Mouse (Mus musculus) midbrain, postnatal 0 days (tissue): Measurements from ENCODE around the gene Fank1. TPM values are rescaled to one million over a fixed set of nuclear protein-coding genes. Genes with fewer than 3 reads are reported as not detected.

Experiments used
- ATAC-seq: fragments of 200-750 bp; cut with Nextera tagmentation; 2 replicates; pipeline ENCODE4 v1.8.0; 2017; ENCODE audit warnings: moderate number of reproducible peaks, mild to moderate bottlenecking, moderate TSS enrichment, moderate library complexity; ENCODE audit not compliant: low FRiP score
- DNase-seq: peaks from one replicate; pipeline ENCODE4 v3.0.0-alpha.2; 2015; ENCODE audit warnings: low spot score
- H3K27ac ChIP-seq: fragments of 300-500 bp; sonication (generic); 2 replicates; pipeline ENCODE4 v1.5.1; 2014; ENCODE audit warnings: low read depth, mild to moderate bottlenecking, low read length, mixed read lengths
- H3K27me3 ChIP-seq: fragments of 300-500 bp; sonication (generic); 2 replicates; pipeline ENCODE4 v1.6.1; 2014; ENCODE audit warnings: low read length, control low read depth, mixed read lengths; ENCODE audit not compliant: insufficient read depth
- H3K36me3 ChIP-seq: fragments of 300-500 bp; sonication (generic); 2 replicates; pipeline ENCODE4 v1.6.1; 2014; ENCODE audit warnings: low read length, control low read depth, mixed read lengths; ENCODE audit not compliant: insufficient read depth
- H3K4me1 ChIP-seq: fragments of 300-500 bp; sonication (generic); 2 replicates; pipeline ENCODE4 v1.6.1; 2014; ENCODE audit warnings: mild to moderate bottlenecking, control low read depth, antibody characterized with exemption, low read length, mixed read lengths; ENCODE audit not compliant: insufficient read depth
- H3K4me2 ChIP-seq: fragments of 300-500 bp; sonication (generic); 2 replicates; pipeline ENCODE4 v1.6.1; 2014; ENCODE audit warnings: low read depth, mild to moderate bottlenecking, low read length, mixed read lengths; ENCODE audit not compliant: poor library complexity, severe bottlenecking
- H3K4me3 ChIP-seq: fragments of 300-500 bp; sonication (generic); 2 replicates; pipeline ENCODE4 v1.5.1; 2014; ENCODE audit warnings: low read depth, mild to moderate bottlenecking, low read length, moderate library complexity
- H3K9ac ChIP-seq: fragments of 300-500 bp; sonication (generic); replicated peaks from 2 replicates; pipeline ENCODE4 v1.6.1; 2014; ENCODE audit warnings: mild to moderate bottlenecking, low read length, moderate library complexity, mixed read lengths; ENCODE audit not compliant: poor library complexity, severe bottlenecking
- H3K9me3 ChIP-seq: fragments of 300-500 bp; sonication (generic); 2 replicates; pipeline ENCODE4 v1.6.1; 2016; ENCODE audit warnings: low read length, control low read depth
- CTCF ChIP-seq: IDR thresholded peaks from 2 replicates; pipeline ENCODE4 v1.5.1; 2016; ENCODE audit warnings: antibody characterized with exemption, mild to moderate bottlenecking
- WGBS: fragments of 180-500 bp; shearing (Covaris S2); extraction: QIAGEN DNeasy Blood & Tissue Kit; methylation state at CpG from one replicate; pipeline ENCODE4 v1.1.7; 2014; 5-methylcytosine and 5-hydroxymethylcytosine counted together
- polyA plus RNA-seq: library from polyadenylated mRNA; unstranded; fragments of >200 nt; fragmentation: Nextera tagmentation; extraction: Ambion mirVana; gene quantifications from 2 replicates; pipeline ENCODE4 v1.2.1, GENCODE M21; 2015
- total RNA-seq: library from RNA; depleted of rRNA; stranded (reverse); fragments of >200 nt; gene quantifications from 2 replicates; pipeline ENCODE4 v1.2.3, GENCODE M21; 2014

Fank1 gene
- total and polyA plus RNA-seq, 2 experiments from 2014 or later, result 3.0 to 8.7 TPM

GRCm38 (mm10) chr7:133801823-133802222, 25.2 kb downstream of the Fank1 start:
- no peaks in the 10 kb centered on the region for H3K4me1 ChIP-seq
- no peak for TF ChIP-seq CTCF
- WGBS, result 65% methylated on average over 6 of the region's 6 CpGs
- no peaks in the 10 kb centered on the region for H3K27me3 ChIP-seq
- H3K9me3 ChIP-seq, result no peaks in the 10 kb centered on the region
- H3K36me3 ChIP-seq, result no peaks in the 10 kb centered on the region
- DNase-seq (no peak), ATAC-seq (no peak)
- H3K4me3 ChIP-seq, result no peak overlapping the region
- H3K9ac ChIP-seq, result no peak overlapping the region
- no peak overlapping the region for H3K4me2 ChIP-seq
- no peak overlapping the region for H3K27ac ChIP-seq

DNA sequence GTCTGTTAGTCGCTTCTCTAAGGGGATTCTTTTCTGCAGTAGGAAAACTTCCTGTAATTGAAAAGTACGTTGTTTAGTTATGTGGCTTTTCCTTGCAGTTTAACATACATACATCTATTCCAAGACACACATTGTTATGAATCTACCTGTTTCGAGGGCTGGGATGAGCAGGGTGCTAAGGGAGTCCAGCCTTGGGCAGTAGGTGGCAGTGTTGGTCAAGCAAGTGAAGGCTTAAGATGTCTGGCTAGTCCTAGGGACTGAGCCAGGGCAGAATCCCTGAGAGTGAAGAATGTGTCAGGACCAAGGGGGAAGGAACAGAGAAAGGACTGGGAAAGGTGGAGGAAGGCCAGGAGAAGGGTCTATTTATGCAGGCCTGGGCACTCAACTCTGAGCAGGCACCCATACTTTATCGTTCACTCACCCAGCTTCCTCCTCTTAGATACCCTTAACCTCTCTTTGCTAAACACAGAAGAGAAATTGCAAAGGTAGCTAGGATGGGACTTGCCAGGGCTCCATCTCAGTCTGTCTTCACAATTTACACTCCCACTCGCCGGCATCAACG, 29.0 kb downstream of the Fank1 start:
- ATAC-seq (0 out of 2 replicates have a peak, but pooled peaks have one; percentile 54), DNase-seq (peak; percentile 81)
- Histone ChIP-seq H3K9me3 (no peaks in the 10 kb centered on the region), H3K9ac (no peak overlapping the region), H3K36me3 (no peaks in the 10 kb centered on the region), H3K4me1 (no peaks in the 10 kb centered on the region), H3K4me3 (no peak overlapping the region), H3K27ac (no peak overlapping the region), H3K4me2 (no peak overlapping the region), H3K27me3 (no peaks in the 10 kb centered on the region)
- WGBS, result 57% methylated on average over 7 of the region's 7 CpGs
- peak; percentile 91 for TF ChIP-seq CTCF

DNA sequence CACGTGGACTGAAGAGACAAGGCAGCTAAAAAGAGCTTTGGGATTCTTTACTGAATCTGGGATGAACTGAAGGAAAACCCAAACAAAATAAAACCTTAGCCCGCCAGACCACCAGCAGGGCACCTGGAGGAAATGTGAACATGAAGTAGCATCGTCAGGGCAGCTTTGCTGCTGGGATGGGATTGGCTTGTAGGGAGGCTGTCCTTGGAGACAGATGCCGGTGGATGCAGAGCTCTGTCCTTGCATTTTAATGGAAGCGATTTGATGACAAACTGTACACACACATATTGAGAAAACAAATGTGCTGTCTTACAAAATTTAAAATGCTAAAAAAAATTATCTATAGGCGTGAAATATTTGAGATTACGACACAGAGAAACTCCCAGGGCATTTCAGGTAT, 36.3 kb downstream of the Fank1 start:
- DNase-seq (no peak), ATAC-seq (no peak)
- no peak for TF ChIP-seq CTCF
- Histone ChIP-seq H3K27ac (no peak overlapping the region), H3K4me2 (no peak overlapping the region), H3K36me3 (no peaks in the 10 kb centered on the region), H3K27me3 (no peaks in the 10 kb centered on the region), H3K9me3 (no peaks in the 10 kb centered on the region), H3K4me3 (no peak overlapping the region), H3K4me1 (no peaks in the 10 kb centered on the region), H3K9ac (no peak overlapping the region)
- WGBS, result 57% methylated on average over 7 of the region's 7 CpGs

- DNase-seq, result no peak
- 66% methylated on average over 4 of the region's 4 CpGs for WGBS
Measured at GRCm38 (mm10) chr7:133813331-133813730, 36.7 kb downstream of the Fank1 start.

GRCm38 (mm10) chr7:133823751-133824150, 47.1 kb downstream of the Fank1 start:
- Histone ChIP-seq H3K4me2 (no peak overlapping the region), H3K27me3 (no peaks in the 10 kb centered on the region)
- 87% methylated on average over 6 of the region's 6 CpGs for WGBS

More at GRCm38 (mm10) chr7:133813331-133813730, 36.7 kb downstream of the Fank1 start:
- TF ChIP-seq CTCF, result no peak
- Histone ChIP-seq H3K4me1 (no peaks in the 10 kb centered on the region), H3K27me3 (no peaks in the 10 kb centered on the region), H3K9ac (no peak overlapping the region), H3K4me3 (no peak overlapping the region), H3K9me3 (no peaks in the 10 kb centered on the region), H3K36me3 (no peaks in the 10 kb centered on the region), H3K4me2 (no peak overlapping the region), H3K27ac (no peak overlapping the region)
- no peak for ATAC-seq

DNA sequence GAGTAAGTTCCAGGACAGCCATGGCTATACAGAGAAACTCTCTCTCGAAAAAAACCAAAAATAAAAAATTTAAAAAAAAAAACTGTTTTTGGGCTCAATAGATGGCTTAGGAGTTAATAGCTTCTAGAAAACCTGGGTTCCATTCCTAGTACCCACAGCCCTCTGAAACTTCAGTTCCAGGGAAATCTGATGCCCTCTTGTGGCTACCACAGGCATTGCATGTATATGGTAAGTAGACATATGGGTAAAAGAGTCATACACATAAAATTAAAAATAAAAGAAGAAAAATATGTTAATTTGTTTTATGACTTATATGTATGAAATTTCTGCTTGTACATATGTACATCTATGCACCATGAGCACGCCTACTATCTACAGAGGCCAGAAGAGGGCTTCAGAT, 47.9 kb downstream of the Fank1 start:
- no peaks in the 10 kb centered on the region for H3K36me3 ChIP-seq
- H3K9ac ChIP-seq, result no peak overlapping the region
- no peak overlapping the region for H3K4me3 ChIP-seq
- no peak overlapping the region for H3K4me2 ChIP-seq
- no peaks in the 10 kb centered on the region for H3K4me1 ChIP-seq
- no peaks in the 10 kb centered on the region for H3K27me3 ChIP-seq
- 98% methylated on average over 2 of the region's 2 CpGs for WGBS
- H3K9me3 ChIP-seq, result no peaks in the 10 kb centered on the region
- peak; percentile 53 for TF ChIP-seq CTCF
- ATAC-seq (no peak), DNase-seq (no peak)
- no peak overlapping the region for H3K27ac ChIP-seq

More at GRCm38 (mm10) chr7:133823751-133824150, 47.1 kb downstream of the Fank1 start:
- Histone ChIP-seq H3K4me1 (no peaks in the 10 kb centered on the region), H3K9me3 (no peaks in the 10 kb centered on the region), H3K4me3 (no peak overlapping the region), H3K36me3 (no peaks in the 10 kb centered on the region), H3K27ac (no peak overlapping the region), H3K9ac (no peak overlapping the region)
- peak; percentile 31 for TF ChIP-seq CTCF
- DNase-seq, result no peak
- ATAC-seq, result no peak
